Mouse (Mus musculus) kidney, adult 2 months (tissue): ENCODE results near the gene Best3. TPM values are rescaled to one million over a fixed set of nuclear protein-coding genes. Genes with fewer than 3 reads are reported as not detected.

Source experiments
- DNase-seq: peaks from one replicate; pipeline ENCODE4 v3.0.0; 2021
- H3K27ac ChIP-seq: fragments of 200-500 bp; 2 replicates; pipeline ENCODE4 v1.5.1; 2012; ENCODE audit warnings: low read depth, low read length, control low read depth, inconsistent platforms; ENCODE audit not compliant: insufficient read depth
- H3K27me3 ChIP-seq: fragments of 200-500 bp; replicated peaks from 2 replicates; pipeline ENCODE4 v1.6.1; 2012; ENCODE audit warnings: mild to moderate bottlenecking, moderate library complexity, low read length, inconsistent platforms; ENCODE audit not compliant: control insufficient read depth, insufficient read depth
- H3K36me3 ChIP-seq: fragments of 200-500 bp; 2 replicates; pipeline ENCODE4 v1.6.1; 2012; ENCODE audit warnings: mild to moderate bottlenecking, moderate library complexity, low read length, inconsistent platforms; ENCODE audit not compliant: control insufficient read depth, insufficient read depth
- H3K4me1 ChIP-seq: fragments of 200-500 bp; 2 replicates; pipeline ENCODE4 v1.6.1; 2011; ENCODE audit warnings: low read length; ENCODE audit not compliant: control insufficient read depth, insufficient read depth
- H3K4me3 ChIP-seq: fragments of 200-500 bp; 2 replicates; pipeline ENCODE4 v1.5.1; 2011; ENCODE audit warnings: mild to moderate bottlenecking, low read depth, low read length, control low read depth; ENCODE audit not compliant: insufficient read depth
- CTCF ChIP-seq: fragments of 200-500 bp; conservative IDR thresholded peaks from 2 replicates; pipeline ENCODE4 v1.5.1; 2011; ENCODE audit warnings: low read depth, mild to moderate bottlenecking, control low read depth, low read length, moderate library complexity, mixed read lengths; ENCODE audit not compliant: insufficient read depth, insufficient read length
- POLR2A ChIP-seq: fragments of 200-500 bp; IDR thresholded peaks from one replicate; pipeline ENCODE4 v1.6.1; 2011; ENCODE audit warnings: low read depth, low read length, control low read depth
- WGBS: fragments of 180-500 bp; shearing (Covaris S2); methylation state at CpG from one replicate; pipeline ENCODE4 v1.1.7; 2018; 5-methylcytosine and 5-hydroxymethylcytosine counted together
- polyA plus RNA-seq: library from polyadenylated mRNA; depleted of rRNA; stranded (reverse); fragments of >200 nt; gene quantifications from 2 replicates; pipeline ENCODE4 v1.2.3, GENCODE M21; 2012

The Best3 gene
- polyA plus RNA-seq, 1 experiment: 0.97 TPM

GRCm38 (mm10) chr10:117049253-117049652, 63.1 kb downstream of the Best3 start:
- Histone ChIP-seq H3K4me1 (no peaks in the 10 kb centered on the region), H3K27me3 (no peaks in the 10 kb centered on the region), H3K27ac (no peak overlapping the region), H3K36me3 (peaks cover 9% of the 10 kb centered on the region), H3K4me3 (no peak overlapping the region)
- no peak for TF ChIP-seq POLR2A
- TF ChIP-seq CTCF: no peak
- WGBS: 73% methylated on average over 4 of the region's 4 CpGs
- DNase-seq: no peak

DNA sequence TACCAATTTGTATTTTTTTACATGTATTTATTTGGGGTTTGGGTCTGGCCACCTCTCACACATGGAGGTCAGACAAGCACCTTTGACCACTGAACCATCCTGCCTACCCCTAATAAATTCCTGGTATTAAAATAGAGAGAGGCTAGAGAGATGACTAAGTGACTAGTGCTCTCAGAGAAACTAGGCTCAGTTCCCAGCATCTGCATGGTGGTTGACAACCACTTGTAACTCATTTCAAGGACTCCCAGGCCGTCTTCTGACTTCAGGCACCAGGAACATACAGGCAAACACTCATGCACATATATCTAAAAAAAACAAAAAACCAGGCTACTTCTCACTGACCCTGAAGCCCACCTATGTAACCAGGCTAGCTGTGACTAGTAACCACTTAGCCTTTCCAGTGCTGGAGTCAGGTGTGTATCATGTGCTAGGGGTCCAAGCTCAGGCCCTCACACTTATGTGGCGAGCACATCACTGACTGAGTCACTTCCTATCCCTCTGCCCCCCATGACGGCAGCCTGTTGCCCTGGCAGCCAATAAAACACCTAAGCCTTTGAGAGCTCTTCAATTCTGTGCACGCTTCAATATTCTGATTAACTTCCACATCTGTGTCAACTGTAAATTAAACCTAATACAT, 64.0 kb downstream of the Best3 start:
- no peak for DNase-seq
- H3K36me3 ChIP-seq: peaks cover 13% of the 10 kb centered on the region
- TF ChIP-seq CTCF: no peak
- TF ChIP-seq POLR2A: no peak
- H3K4me3 ChIP-seq: no peak overlapping the region
- H3K4me1 ChIP-seq: no peaks in the 10 kb centered on the region
- no peak overlapping the region for H3K27ac ChIP-seq
- WGBS: 74% methylated on average over 4 of the region's 4 CpGs
- H3K27me3 ChIP-seq: no peaks in the 10 kb centered on the region

- no peak for DNase-seq
- no peaks in the 10 kb centered on the region for H3K4me1 ChIP-seq
- H3K27me3 ChIP-seq: no peaks in the 10 kb centered on the region
- TF ChIP-seq CTCF (peak; percentile 28; the same call in 1 of the 2 replicates), POLR2A (no peak)
- WGBS: 89% methylated on average over 4 of the region's 4 CpGs
- H3K4me3 ChIP-seq: no peak overlapping the region
- H3K27ac ChIP-seq: no peak overlapping the region
- peaks cover 19% of the 10 kb centered on the region for H3K36me3 ChIP-seq
Measured at GRCm38 (mm10) chr10:117055668-117056067, 69.6 kb downstream of the Best3 start.

GRCm38 (mm10) chr10:117062894-117063253, 76.8 kb downstream of the Best3 start:
- Histone ChIP-seq H3K27ac (no peak overlapping the region), H3K4me3 (peak overlapping the region; percentile 92), H3K4me1 (peaks cover 3% of the 10 kb centered on the region; the same call in 1 of the 2 replicates), H3K27me3 (no peaks in the 10 kb centered on the region), H3K36me3 (peaks cover 9% of the 10 kb centered on the region)
- no peak for DNase-seq
- no peak for TF ChIP-seq CTCF
- TF ChIP-seq POLR2A: no peak
- WGBS: 4% methylated on average over 15 of the region's 15 CpGs

- TF ChIP-seq CTCF (no peak), POLR2A (peak; percentile 49)
- Histone ChIP-seq H3K4me3 (peak within 1 kb of the TSS; percentile 92), H3K27ac (peak within 1 kb of the TSS; percentile 65), H3K27me3 (no peaks in the 10 kb centered on the region), H3K36me3 (peaks cover 9% of the 10 kb centered on the region), H3K4me1 (peaks cover 3% of the 10 kb centered on the region; the same call in 1 of the 2 replicates)
- WGBS: under 1% methylated on average over 68 of the region's 68 CpGs
- DNase-seq: peak; percentile 95
Measured at GRCm38 (mm10) chr10:117063254-117064021, 77.3 kb downstream of the Best3 start, which contains the start of gene Cct2. Cct2 (minus strand) TSS chr10:117063814.

DNA sequence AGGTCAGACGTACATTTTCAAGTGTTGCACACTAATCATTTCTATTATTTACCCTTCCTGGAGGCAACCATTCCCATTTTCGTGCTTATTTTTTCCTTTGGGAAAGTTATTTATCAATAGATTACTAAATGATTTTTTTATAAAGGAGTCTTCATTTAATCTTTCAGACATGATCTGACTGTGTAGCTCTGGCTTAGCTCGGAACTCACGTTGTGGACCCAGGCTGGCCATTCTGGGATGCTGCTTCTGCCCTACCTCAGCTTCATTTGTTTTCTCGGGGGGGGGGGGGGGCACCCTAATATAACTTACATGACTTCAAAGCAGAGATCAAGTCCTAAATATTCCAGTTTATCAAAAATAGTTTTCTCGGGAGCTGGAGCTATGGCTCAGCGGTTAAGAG, 78.0 kb downstream of the Best3 start:
- TF ChIP-seq POLR2A (no peak), CTCF (no peak)
- peaks cover 3% of the 10 kb centered on the region; the same call in 1 of the 2 replicates for H3K4me1 ChIP-seq
- DNase-seq: no peak
- H3K4me3 ChIP-seq: peak overlapping the region; percentile 28
- H3K27ac ChIP-seq: no peak overlapping the region; the same call in 1 of the 2 replicates
- H3K36me3 ChIP-seq: peaks cover 7% of the 10 kb centered on the region
- 5% methylated on average over 7 of the region's 7 CpGs for WGBS
- H3K27me3 ChIP-seq: no peaks in the 10 kb centered on the region

- Histone ChIP-seq H3K36me3 (peaks cover 2% of the 10 kb centered on the region; the same call in 1 of the 2 replicates), H3K4me3 (no peak overlapping the region), H3K27ac (no peak overlapping the region), H3K27me3 (no peaks in the 10 kb centered on the region), H3K4me1 (no peaks in the 10 kb centered on the region)
- TF ChIP-seq POLR2A (no peak), CTCF (no peak)
- WGBS: over 99% methylated on average over 3 of the region's 3 CpGs
- no peak for DNase-seq
Measured at GRCm38 (mm10) chr10:117069109-117069508, 83.0 kb downstream of the Best3 start.
